Mouse (Mus musculus) G1E (cell line): Measurements from ENCODE around the gene Atxn10.

ENCODE experiments used
- CTCF ChIP-seq: IDR thresholded peaks from 2 replicates; pipeline ENCODE4 v1.5.1; 2012; ENCODE audit warnings: low read depth, low read length, inconsistent platforms, mixed read lengths
- GATA1 ChIP-seq: IDR thresholded peaks from 2 replicates; pipeline ENCODE4 v1.6.1; 2012; ENCODE audit warnings: borderline replicate concordance, low read length, inconsistent platforms, mixed read lengths
- GATA2 ChIP-seq: IDR thresholded peaks from 2 replicates; pipeline ENCODE4 v1.6.1; 2012; ENCODE audit warnings: low read depth, low read length, inconsistent platforms, borderline replicate concordance
- TAL1 ChIP-seq: conservative IDR thresholded peaks from 2 replicates; pipeline ENCODE4 v1.6.1; 2012; ENCODE audit warnings: low read depth, low read length, inconsistent platforms, mixed read lengths

DNA sequence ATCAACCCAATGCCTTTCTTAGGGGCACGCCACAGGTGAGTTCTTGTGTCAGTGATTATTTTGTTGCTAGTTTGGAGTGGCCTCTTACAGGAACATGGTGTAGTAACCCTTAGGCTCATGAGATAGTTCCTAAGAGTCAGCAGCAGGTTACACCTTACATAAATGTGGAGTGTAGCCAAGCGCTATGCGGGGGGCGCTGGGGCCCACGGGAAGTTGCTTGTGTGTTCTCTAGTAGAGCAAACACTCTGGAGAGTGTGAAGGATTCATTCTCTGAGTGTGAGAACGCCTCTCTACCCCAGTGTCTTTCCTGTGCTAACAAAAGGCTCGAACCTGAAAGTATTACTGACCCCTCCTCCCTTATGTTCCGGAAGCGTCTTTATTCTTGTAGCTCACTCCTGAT, 59.3 kb downstream of the Atxn10 start:
- TF ChIP-seq CTCF: no peak
- no peak for TF ChIP-seq TAL1
- TF ChIP-seq GATA2: no peak
- TF ChIP-seq GATA1: no peak
